Mouse (Mus musculus) thymus, postnatal 25 days (tissue): ENCODE measurements around the gene Vmn2r33.
"Not testable (repeated sequence)": the region's sequence is repeated elsewhere in the genome, so short reads cannot be mapped to it uniquely, and the experiment has no call there.

ENCODE experiments used
- DNase-seq: peaks from one replicate; pipeline ENCODE4 v3.0.0; 2022

Gene Vmn2r33

DNA sequence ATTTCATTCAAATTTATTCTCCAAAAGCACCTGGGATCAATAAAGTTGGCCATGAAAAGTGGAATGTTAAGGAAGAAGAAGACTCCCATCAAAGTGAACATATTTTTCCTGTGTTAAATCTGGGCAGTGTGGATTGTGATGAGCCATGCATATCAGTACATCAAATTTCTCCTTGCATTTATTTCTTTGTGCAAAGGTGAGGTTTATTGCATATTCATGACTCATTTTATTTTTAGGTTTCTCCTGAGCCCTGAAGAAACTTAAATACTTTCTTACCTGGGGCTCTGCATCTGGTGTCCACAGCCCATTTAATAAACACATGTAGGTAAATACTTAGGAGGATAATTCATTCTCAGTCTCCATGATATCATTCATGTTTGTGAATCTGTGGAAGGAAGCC, at the start of gene Vmn2r33:
Vmn2r33 (minus strand) TSS at position 101 of the 400 bp plus-strand sequence.
- not testable (repeated sequence) for DNase-seq
